Mouse (Mus musculus): Measurements from ENCODE around the gene Fgfr2. TPM values are rescaled to one million over a fixed set of nuclear protein-coding genes. Genes with fewer than 3 reads are reported as not detected.

The Fgfr2 gene
- polyA plus RNA-seq, 1 experiment from 2014 or later = 133 TPM

DNA sequence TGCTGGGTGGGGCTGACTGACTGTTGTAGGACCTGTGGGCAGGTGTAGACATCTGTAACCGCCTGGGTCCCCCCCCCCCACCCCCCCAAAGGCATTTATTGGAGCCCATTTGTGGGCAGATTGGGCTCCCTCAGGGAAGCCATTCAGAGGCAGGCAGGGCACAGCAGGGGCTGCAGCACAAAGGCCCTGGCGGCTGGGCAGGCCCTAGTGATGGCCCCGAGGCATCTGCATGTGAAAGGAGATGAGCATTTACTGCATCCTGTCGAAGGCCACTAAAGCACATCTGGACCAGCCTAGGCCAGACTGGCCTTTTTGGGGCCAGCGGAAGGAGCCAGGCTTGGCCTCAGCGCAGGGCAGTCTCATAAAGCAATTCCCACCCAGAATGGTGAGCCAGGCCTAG, 506.8 kb downstream of the Fgfr2 start:
- WGBS = 49% methylated on average over 6 of the region's 6 CpGs
- Histone ChIP-seq H3K4me2 (replicated peaks; ENCODE audit: low read depth, low read length) (no peak overlapping the region), H3K27me3 (ENCODE audit: control insufficient read depth, insufficient read depth, low read length) (no peaks in the 10 kb centered on the region), H3K9ac (ENCODE audit: low read depth, low read length) (no peak overlapping the region), H3K4me1 (ENCODE audit: control insufficient read depth, insufficient read depth, low read length) (peaks cover 15% of the 10 kb centered on the region; the same call in 1 of the 2 replicates), H3K9me3 (ENCODE audit: control insufficient read depth, low read length) (no peaks in the 10 kb centered on the region), H3K4me3 (ENCODE audit: low read length) (no peak overlapping the region), H3K36me3 (ENCODE audit: control insufficient read depth, insufficient read depth, low read length) (no peaks in the 10 kb centered on the region), H3K27ac (ENCODE audit: low read depth, low read length) (no peak overlapping the region)
- ATAC-seq (ENCODE audit: low FRiP score, low TSS enrichment) = no peak

DNA sequence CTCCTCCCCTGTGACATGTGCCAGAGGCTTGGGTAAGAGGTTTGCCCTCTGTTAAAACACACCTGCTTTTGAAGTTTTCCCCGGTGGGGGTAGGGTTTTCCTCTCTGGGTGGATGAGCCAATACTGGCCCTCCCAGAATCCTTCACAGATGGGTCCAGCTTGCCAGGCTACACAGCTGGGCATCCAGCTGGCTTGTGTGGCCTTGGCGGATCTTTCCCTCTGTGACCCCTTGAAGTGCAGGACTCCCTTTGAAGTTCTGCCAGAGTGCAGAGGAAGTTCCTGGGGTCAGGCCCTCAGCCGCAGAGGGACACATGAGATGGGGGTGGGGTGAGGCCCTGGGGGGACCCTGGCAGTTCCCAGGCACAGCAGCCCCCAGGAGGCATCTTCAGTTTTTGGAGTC, 507.8 kb downstream of the Fgfr2 start:
- peaks cover 15% of the 10 kb centered on the region; the same call in 1 of the 2 replicates for H3K4me1 ChIP-seq (ENCODE audit: control insufficient read depth, insufficient read depth, low read length)

DNA sequence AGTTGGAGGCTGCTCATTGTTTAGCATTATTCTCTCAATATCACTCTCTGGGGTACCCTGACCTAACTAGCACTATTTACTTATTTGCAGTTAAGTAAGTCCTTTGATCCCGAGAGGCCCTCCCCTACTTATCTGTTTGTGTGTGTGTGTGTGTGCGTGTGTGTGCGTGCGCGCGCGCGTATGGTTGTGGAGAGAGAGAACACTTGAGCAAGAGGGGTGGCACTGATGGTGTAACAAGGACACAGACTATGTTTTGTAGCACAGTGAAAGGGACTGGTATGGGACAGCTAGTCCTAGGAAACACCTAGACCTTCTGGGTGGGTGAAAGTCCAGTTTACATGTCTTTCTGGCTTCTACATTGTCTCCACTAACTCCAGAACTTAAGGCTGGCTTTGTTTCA, 511.6 kb downstream of the Fgfr2 start:
- WGBS = 97% methylated on average over 8 of the region's 8 CpGs
- H3K36me3 ChIP-seq (ENCODE audit: control insufficient read depth, insufficient read depth, low read length) = no peaks in the 10 kb centered on the region
- H3K4me1 ChIP-seq (ENCODE audit: control insufficient read depth, insufficient read depth, low read length) = peaks cover 18% of the 10 kb centered on the region; the same call in 1 of the 2 replicates
- H3K27me3 ChIP-seq (ENCODE audit: control insufficient read depth, insufficient read depth, low read length) = no peaks in the 10 kb centered on the region
- H3K9ac ChIP-seq (ENCODE audit: low read depth, low read length) = no peak overlapping the region
- no peak overlapping the region for H3K4me3 ChIP-seq (ENCODE audit: low read length)
- no peaks in the 10 kb centered on the region for H3K9me3 ChIP-seq (ENCODE audit: control insufficient read depth, low read length)
- H3K27ac ChIP-seq (ENCODE audit: low read depth, low read length) = no peak overlapping the region
- H3K4me2 ChIP-seq (replicated peaks; ENCODE audit: low read depth, low read length) = no peak overlapping the region
- ATAC-seq (ENCODE audit: low FRiP score, low TSS enrichment) = no peak

More for the DNA sequence above, 507.8 kb downstream of the Fgfr2 start:
- Histone ChIP-seq H3K36me3 (ENCODE audit: control insufficient read depth, insufficient read depth, low read length) (no peaks in the 10 kb centered on the region), H3K9me3 (ENCODE audit: control insufficient read depth, low read length) (no peaks in the 10 kb centered on the region), H3K4me2 (replicated peaks; ENCODE audit: low read depth, low read length) (no peak overlapping the region), H3K9ac (ENCODE audit: low read depth, low read length) (0 out of 2 replicates have a peak overlapping the region, but pooled peaks have one; percentile 18), H3K27ac (ENCODE audit: low read depth, low read length) (no peak overlapping the region), H3K27me3 (ENCODE audit: control insufficient read depth, insufficient read depth, low read length) (no peaks in the 10 kb centered on the region), H3K4me3 (ENCODE audit: low read length) (no peak overlapping the region)
- 14% methylated on average over 3 of the region's 3 CpGs for WGBS
- ATAC-seq (ENCODE audit: low FRiP score, low TSS enrichment) = 0 out of 2 replicates have a peak, but pooled peaks have one; percentile 20

DNA sequence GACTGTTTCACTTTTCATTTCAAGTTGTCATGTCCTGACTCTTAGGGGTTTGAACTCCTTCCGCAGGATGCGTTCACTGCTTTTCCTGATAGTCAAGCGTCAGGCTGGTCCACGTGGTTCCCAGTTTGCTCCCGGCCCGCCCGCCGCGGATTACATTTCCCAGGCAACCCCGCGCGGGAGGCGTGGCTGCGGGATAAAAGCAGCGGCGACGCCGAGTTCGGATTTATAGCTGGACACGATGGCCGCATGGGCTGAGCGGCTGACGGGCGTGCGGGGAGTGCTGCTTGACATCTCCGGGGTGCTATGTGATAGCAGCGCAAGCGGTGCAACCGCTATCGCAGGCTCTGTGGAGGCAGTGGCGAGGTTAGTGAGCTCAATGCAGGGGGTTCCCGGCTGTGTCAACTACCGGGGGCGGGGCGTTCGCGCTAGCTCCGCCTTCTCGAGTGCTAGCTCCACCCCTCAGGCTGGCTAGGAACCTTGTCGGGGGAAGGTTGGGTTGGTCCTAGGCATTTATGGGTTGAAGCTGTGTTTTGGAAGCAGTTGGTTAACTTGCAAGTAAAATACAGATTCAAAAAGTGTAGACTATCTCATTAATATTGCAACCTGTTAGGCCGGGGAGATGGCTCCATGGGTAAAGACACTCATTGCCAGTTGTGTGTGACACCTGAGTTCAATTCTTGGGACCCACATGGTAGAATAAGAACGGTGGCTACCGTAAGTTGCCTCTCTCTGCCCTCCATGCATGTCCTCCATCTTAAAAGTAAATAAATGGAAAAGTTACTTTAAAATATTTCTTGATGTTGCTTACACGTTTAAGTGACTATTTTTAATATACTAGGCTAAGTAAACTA, 512.5 kb downstream of the Fgfr2 start, which contains the start of gene Lhpp:
TSS of gene Lhpp (plus strand) at position 171 of the 851 bp plus-strand sequence.
- ATAC-seq (ENCODE audit: low FRiP score, low TSS enrichment) = peak; percentile 88
- Histone ChIP-seq H3K4me3 (ENCODE audit: low read length) (peak within 1 kb of the TSS; percentile 60), H3K4me1 (ENCODE audit: control insufficient read depth, insufficient read depth, low read length) (peaks cover 18% of the 10 kb centered on the region; the same call in 1 of the 2 replicates), H3K27ac (ENCODE audit: low read depth, low read length) (no peak within 1 kb of the TSS), H3K36me3 (ENCODE audit: control insufficient read depth, insufficient read depth, low read length) (no peaks in the 10 kb centered on the region), H3K9me3 (ENCODE audit: control insufficient read depth, low read length) (no peaks in the 10 kb centered on the region), H3K27me3 (ENCODE audit: control insufficient read depth, insufficient read depth, low read length) (no peaks in the 10 kb centered on the region), H3K4me2 (replicated peaks; ENCODE audit: low read depth, low read length) (peak within 1 kb of the TSS; percentile 69), H3K9ac (ENCODE audit: low read depth, low read length) (peak within 1 kb of the TSS; percentile 57)
- 7% methylated on average over 44 of the region's 44 CpGs for WGBS

DNA sequence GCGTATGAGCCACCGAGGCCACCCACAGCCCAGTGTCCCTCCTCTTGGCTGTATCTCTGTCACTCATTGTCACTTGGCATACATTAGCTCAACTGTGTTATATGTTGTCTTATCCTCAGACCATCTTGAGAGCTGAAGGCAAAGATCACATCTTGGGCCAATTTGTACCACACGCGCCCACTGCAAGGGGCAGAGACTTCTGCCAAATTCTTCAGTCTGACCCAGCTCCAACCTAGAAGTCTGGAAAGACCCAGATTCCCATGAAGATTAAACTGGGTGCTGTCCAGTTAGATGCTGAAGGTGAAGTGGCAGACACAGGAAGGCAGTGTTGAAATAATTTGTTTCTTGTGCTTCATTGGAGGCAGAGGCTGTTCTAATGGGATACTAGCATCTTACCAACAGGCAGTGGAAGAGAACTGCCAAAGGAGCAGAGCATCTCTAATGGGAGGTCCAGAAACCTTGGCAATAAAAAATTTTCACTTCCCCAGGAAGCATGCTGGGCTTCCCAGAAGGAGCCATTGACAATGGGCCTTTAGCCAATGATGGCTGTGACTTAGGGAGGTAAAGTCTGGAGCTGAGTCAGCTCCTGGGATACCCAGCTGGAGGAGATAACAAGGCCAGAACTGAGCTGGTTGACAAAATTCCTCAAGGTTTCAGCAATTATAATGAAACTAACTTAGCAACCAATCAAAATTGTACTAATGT, 514.7 kb downstream of the Fgfr2 start:
- Histone ChIP-seq H3K9me3 (ENCODE audit: control insufficient read depth, low read length) (no peaks in the 10 kb centered on the region), H3K4me3 (ENCODE audit: low read length) (no peak overlapping the region), H3K27ac (ENCODE audit: low read depth, low read length) (no peak overlapping the region), H3K4me1 (ENCODE audit: control insufficient read depth, insufficient read depth, low read length) (peaks cover 10% of the 10 kb centered on the region; the same call in 1 of the 2 replicates), H3K36me3 (ENCODE audit: control insufficient read depth, insufficient read depth, low read length) (no peaks in the 10 kb centered on the region), H3K27me3 (ENCODE audit: control insufficient read depth, insufficient read depth, low read length) (peaks cover 7% of the 10 kb centered on the region; the same call in 1 of the 2 replicates), H3K4me2 (replicated peaks; ENCODE audit: low read depth, low read length) (no peak overlapping the region), H3K9ac (ENCODE audit: low read depth, low read length) (no peak overlapping the region)
- no peak for ATAC-seq (ENCODE audit: low FRiP score, low TSS enrichment)
- WGBS = 93% methylated on average over 4 of the region's 4 CpGs

DNA sequence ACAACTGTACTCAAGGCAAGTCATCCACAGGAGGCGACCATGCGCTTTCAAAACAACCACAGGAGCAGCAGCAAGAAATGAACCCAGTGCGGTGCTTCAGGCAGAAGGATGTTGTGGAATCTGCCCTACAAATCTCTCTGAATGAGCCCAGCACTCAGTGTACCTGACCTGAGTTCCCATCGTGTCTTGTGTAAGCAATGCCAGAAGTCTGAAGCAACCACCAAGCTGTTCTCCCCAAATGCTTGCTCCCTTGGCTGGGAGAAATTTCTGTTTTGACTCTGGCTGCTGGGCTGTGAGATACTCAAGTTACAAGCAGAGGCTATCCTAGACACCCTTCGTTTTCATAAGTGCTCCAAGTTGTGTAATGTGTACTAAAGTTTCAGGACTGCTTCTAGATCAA, 517.5 kb downstream of the Fgfr2 start:
- Histone ChIP-seq H3K27ac (ENCODE audit: low read depth, low read length) (no peak overlapping the region), H3K27me3 (ENCODE audit: control insufficient read depth, insufficient read depth, low read length) (peaks cover 31% of the 10 kb centered on the region), H3K4me2 (replicated peaks; ENCODE audit: low read depth, low read length) (no peak overlapping the region), H3K36me3 (ENCODE audit: control insufficient read depth, insufficient read depth, low read length) (no peaks in the 10 kb centered on the region), H3K9ac (ENCODE audit: low read depth, low read length) (no peak overlapping the region), H3K4me1 (ENCODE audit: control insufficient read depth, insufficient read depth, low read length) (0 out of 2 replicates have a peak, but pooled peaks cover 3% of the 10 kb centered on the region), H3K4me3 (ENCODE audit: low read length) (no peak overlapping the region), H3K9me3 (ENCODE audit: control insufficient read depth, low read length) (no peaks in the 10 kb centered on the region)
- 48% methylated on average over 5 of the region's 5 CpGs for WGBS
- no peak for ATAC-seq (ENCODE audit: low FRiP score, low TSS enrichment)

DNA sequence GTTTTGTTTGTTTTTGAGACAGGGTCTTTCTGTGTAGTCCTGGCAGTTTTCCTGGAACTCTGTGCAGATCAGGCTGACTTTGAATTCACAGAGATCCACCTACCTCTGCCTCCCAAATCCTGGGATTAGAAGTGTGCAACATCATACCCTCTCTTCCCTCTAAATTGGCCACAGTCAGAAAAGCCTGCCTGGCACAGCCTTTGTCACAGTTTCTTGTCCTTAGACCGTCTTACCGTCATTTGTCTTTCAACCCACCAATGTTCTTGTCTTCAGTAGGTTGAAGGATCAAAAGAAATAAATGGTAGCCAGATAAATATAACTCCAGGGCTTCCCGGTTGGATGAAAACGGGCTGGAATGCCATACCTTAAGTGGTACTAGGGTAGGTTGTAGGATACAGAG, 518.4 kb downstream of the Fgfr2 start:
- no peak for ATAC-seq (ENCODE audit: low FRiP score, low TSS enrichment)
- peaks cover 41% of the 10 kb centered on the region for H3K27me3 ChIP-seq (ENCODE audit: control insufficient read depth, insufficient read depth, low read length)
- H3K9ac ChIP-seq (ENCODE audit: low read depth, low read length) = no peak overlapping the region
- no peak overlapping the region for H3K4me2 ChIP-seq (replicated peaks; ENCODE audit: low read depth, low read length)
- H3K9me3 ChIP-seq (ENCODE audit: control insufficient read depth, low read length) = no peaks in the 10 kb centered on the region
- H3K4me3 ChIP-seq (ENCODE audit: low read length) = no peak overlapping the region
- no peak overlapping the region for H3K27ac ChIP-seq (ENCODE audit: low read depth, low read length)
- H3K36me3 ChIP-seq (ENCODE audit: control insufficient read depth, insufficient read depth, low read length) = no peaks in the 10 kb centered on the region
- H3K4me1 ChIP-seq (ENCODE audit: control insufficient read depth, insufficient read depth, low read length) = peaks cover 4% of the 10 kb centered on the region; the same call in 1 of the 2 replicates
- WGBS = 90% methylated on average over 4 of the region's 4 CpGs

DNA sequence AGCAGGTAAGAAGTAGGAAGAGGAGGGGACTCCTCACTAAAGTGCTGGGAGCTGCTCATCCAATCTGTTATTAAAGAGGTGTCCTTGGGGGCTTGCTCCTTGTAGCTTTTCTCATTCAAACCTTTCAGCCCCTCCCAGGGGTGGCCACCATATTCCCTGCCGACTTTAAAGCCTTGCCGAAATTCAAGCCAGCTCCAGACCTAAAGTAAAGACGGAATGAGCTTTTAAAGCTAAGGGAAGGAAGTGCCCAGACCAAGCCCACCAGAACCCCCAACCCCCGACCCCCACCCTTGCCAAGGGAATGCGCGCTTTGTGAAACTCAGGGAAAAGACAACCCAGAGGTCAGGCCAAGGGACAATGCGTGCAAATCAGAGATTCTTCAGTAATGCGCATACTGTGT, 522.2 kb downstream of the Fgfr2 start:
- no peak overlapping the region for H3K27ac ChIP-seq (ENCODE audit: low read depth, low read length)
- 11% methylated on average over 8 of the region's 8 CpGs for WGBS
- H3K4me1 ChIP-seq (ENCODE audit: control insufficient read depth, insufficient read depth, low read length) = peaks cover 15% of the 10 kb centered on the region
- no peak for ATAC-seq (ENCODE audit: low FRiP score, low TSS enrichment)
- no peak overlapping the region for H3K4me2 ChIP-seq (replicated peaks; ENCODE audit: low read depth, low read length)
- no peaks in the 10 kb centered on the region for H3K36me3 ChIP-seq (ENCODE audit: control insufficient read depth, insufficient read depth, low read length)
- H3K27me3 ChIP-seq (ENCODE audit: control insufficient read depth, insufficient read depth, low read length) = peaks cover 78% of the 10 kb centered on the region
- no peaks in the 10 kb centered on the region for H3K9me3 ChIP-seq (ENCODE audit: control insufficient read depth, low read length)
- no peak overlapping the region for H3K9ac ChIP-seq (ENCODE audit: low read depth, low read length)
- no peak overlapping the region for H3K4me3 ChIP-seq (ENCODE audit: low read length)

DNA sequence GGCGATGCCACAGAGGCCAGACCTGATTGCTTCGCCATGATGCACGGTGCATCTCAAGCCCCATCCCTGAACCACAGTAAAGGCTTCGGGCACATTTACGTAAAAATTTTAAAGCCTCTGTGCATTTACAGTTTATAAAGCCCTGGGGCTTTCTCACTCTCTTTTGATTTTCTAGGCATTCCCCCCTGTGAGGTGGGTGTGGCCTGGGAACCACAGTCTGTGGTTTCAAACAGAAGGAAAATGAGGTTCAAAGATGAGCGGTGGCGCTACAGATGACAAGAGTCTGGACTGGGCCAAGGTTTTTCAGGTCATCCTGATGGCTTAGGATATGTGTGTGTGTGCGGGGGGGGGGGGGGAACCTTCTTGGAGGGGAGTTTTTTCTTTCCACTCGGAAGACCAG, 523.1 kb downstream of the Fgfr2 start:
- WGBS = under 1% methylated on average over 9 of the region's 9 CpGs
- H3K27ac ChIP-seq (ENCODE audit: low read depth, low read length) = no peak overlapping the region
- H3K27me3 ChIP-seq (ENCODE audit: control insufficient read depth, insufficient read depth, low read length) = peaks cover 82% of the 10 kb centered on the region
- peak overlapping the region; percentile 59 for H3K4me2 ChIP-seq (replicated peaks; ENCODE audit: low read depth, low read length)
- no peak for ATAC-seq (ENCODE audit: low FRiP score, low TSS enrichment)
- no peak overlapping the region for H3K9ac ChIP-seq (ENCODE audit: low read depth, low read length)
- no peaks in the 10 kb centered on the region for H3K36me3 ChIP-seq (ENCODE audit: control insufficient read depth, insufficient read depth, low read length)
- H3K4me3 ChIP-seq (ENCODE audit: low read length) = peak overlapping the region; percentile 39
- no peaks in the 10 kb centered on the region for H3K9me3 ChIP-seq (ENCODE audit: control insufficient read depth, low read length)
- H3K4me1 ChIP-seq (ENCODE audit: control insufficient read depth, insufficient read depth, low read length) = peaks cover 15% of the 10 kb centered on the region

Measured in kidney, embryonic 14.5 days (tissue).